Comparison of ENCODE assay signal across 9 mouse cellular contexts in genomic region chr7:112822879-112823278, GRCm38 (mm10).
A peak's percentile ranks its signal among the peaks of the same experiment; 100 is the strongest.
DNase-seq lines count a peak whose midpoint lies in the region; ATAC-seq and TF ChIP-seq lines count a peak whose summit lies in the region.
"Had no signal": no experiment of that assay in that cellular context is flagged by ENCODE, and none has a peak within 500 bp of the region (broad histone marks: within the 10 kb centered on the region; RNA-seq: fewer than 3 reads in every experiment).

No protein-coding gene starts in this region.

- no peaks in the 10 kb centered on the region for H3K9me3 ChIP-seq in heart, embryonic 12.5 days (replicated peaks)
- no peaks in the 10 kb centered on the region for H3K9me3 ChIP-seq in hindbrain, embryonic 16.5 days (ENCODE audit: control insufficient read depth, low read length)
- H3K9me3 ChIP-seq in midbrain, embryonic 11.5 days (ENCODE audit: control insufficient read depth, low read length) = no peaks in the 10 kb centered on the region

- peak overlapping the region; percentile 71 for H3K27ac ChIP-seq in heart, embryonic 12.5 days (ENCODE audit: poor library complexity, severe bottlenecking)
- H3K27ac ChIP-seq in hindbrain, embryonic 16.5 days (ENCODE audit: low read depth, low read length) = peak overlapping the region; percentile 74
- no peak overlapping the region for H3K27ac ChIP-seq in midbrain, embryonic 11.5 days (ENCODE audit: low read depth, low read length)

- TF ChIP-seq POLR2A in brain, embryonic 14.5 days (IDR thresholded peaks at IDR 0.05; ENCODE audit: borderline replicate concordance, extremely low read depth, insufficient read depth, insufficient read length, poor library complexity, severe bottlenecking) = no peak

- H3K27me3 ChIP-seq in heart, embryonic 12.5 days (replicated peaks) = no peaks in the 10 kb centered on the region
- no peaks in the 10 kb centered on the region; the same call in 1 of the 2 replicates for H3K27me3 ChIP-seq in hindbrain, embryonic 16.5 days (replicated peaks; ENCODE audit: control insufficient read depth, insufficient read depth, low read length)
- H3K27me3 ChIP-seq in midbrain, embryonic 11.5 days (ENCODE audit: control insufficient read depth, insufficient read depth, low read length) = no peaks in the 10 kb centered on the region
- H3K27me3 ChIP-seq: CH12.LX had no signal

- no peak overlapping the region for H3K9ac ChIP-seq in heart, embryonic 12.5 days
- no peak overlapping the region for H3K9ac ChIP-seq in hindbrain, embryonic 16.5 days (ENCODE audit: low read depth, low read length)
- H3K9ac ChIP-seq in midbrain, embryonic 11.5 days (ENCODE audit: low read length) = no peak overlapping the region

- no peaks in the 10 kb centered on the region for H3K36me3 ChIP-seq in heart, embryonic 12.5 days
- H3K36me3 ChIP-seq in hindbrain, embryonic 16.5 days (ENCODE audit: control insufficient read depth, insufficient read depth, low read length) = no peaks in the 10 kb centered on the region
- no peaks in the 10 kb centered on the region for H3K36me3 ChIP-seq in midbrain, embryonic 11.5 days (ENCODE audit: control insufficient read depth, insufficient read depth, low read length)

- peaks cover 82% of the 10 kb centered on the region for H3K4me1 ChIP-seq in heart, embryonic 12.5 days (replicated peaks)
- H3K4me1 ChIP-seq in hindbrain, embryonic 16.5 days (ENCODE audit: control insufficient read depth, insufficient read depth, low read depth, low read length) = peaks cover 37% of the 10 kb centered on the region
- peaks cover 57% of the 10 kb centered on the region for H3K4me1 ChIP-seq in midbrain, embryonic 11.5 days (ENCODE audit: control insufficient read depth, insufficient read depth, low read length)

- no peak for DNase-seq in heart, postnatal 4 days
- peak; percentile 88 for DNase-seq in brain, embryonic 14.5 days (ENCODE audit: low read depth)
- DNase-seq in midbrain, embryonic 11.5 days (ENCODE audit: low spot score, missing footprints) = peak; percentile 88
- no peak for DNase-seq in cerebellum, adult 11-12 months
- DNase-seq in layer of hippocampus, adult 9-11 months = no peak
- DNase-seq in gastrocnemius, postnatal 14 days = no peak

- H3K4me2 ChIP-seq in heart, embryonic 12.5 days = peak overlapping the region; percentile 20
- H3K4me2 ChIP-seq in hindbrain, embryonic 16.5 days (ENCODE audit: low read length) = peak overlapping the region; percentile 28; the same call in 1 of the 2 replicates
- peak overlapping the region; percentile 38 for H3K4me2 ChIP-seq in midbrain, embryonic 11.5 days

- WGBS in heart, embryonic 12.5 days = 24% methylated on average over 5 of the region's 5 CpGs
- WGBS in hindbrain, embryonic 16.5 days = 14% methylated on average over 5 of the region's 5 CpGs
- WGBS in midbrain, embryonic 11.5 days = 10% methylated on average over 5 of the region's 5 CpGs

- TF ChIP-seq CTCF in brain, embryonic 14.5 days (IDR thresholded peaks at IDR 0.05; ENCODE audit: borderline replicate concordance, extremely low read depth, insufficient read depth, insufficient read length) = no peak

- intact Hi-C loops in gastrocnemius, postnatal 14 days (cut with DNase I; ENCODE audit: low total_unique reads) = no loop called here

- no peak overlapping the region for H3K4me3 ChIP-seq in heart, embryonic 12.5 days
- no peak overlapping the region for H3K4me3 ChIP-seq in hindbrain, embryonic 16.5 days (ENCODE audit: low read length)
- no peak overlapping the region for H3K4me3 ChIP-seq in midbrain, embryonic 11.5 days (ENCODE audit: low read depth, low read length)

- no peak for ATAC-seq in heart, embryonic 12.5 days (ENCODE audit: insufficient number of reproducible peaks, low FRiP score)
- ATAC-seq in hindbrain, embryonic 16.5 days = no peak
- ATAC-seq in midbrain, embryonic 11.5 days (ENCODE audit: low FRiP score) = no peak

Comparison
In these comparisons a context has a peak if more than half of its experiments do, and no peak if none do; other contexts are left out.
1. DNase-seq: peak in brain, embryonic 14.5 days (single experiment) and midbrain, embryonic 11.5 days (single experiment); none in heart, postnatal 4 days (single experiment), cerebellum, adult 11-12 months (single experiment), layer of hippocampus, adult 9-11 months (single experiment) and gastrocnemius, postnatal 14 days (single experiment).
2. Peak in every context shown above with its lines, with median percentiles within 50 percentile points of each other: H3K4me2 ChIP-seq.